Mouse (Mus musculus): Measurements from ENCODE around the gene Cd274.

- TF ChIP-seq CTCF (IDR thresholded peaks at IDR 0.05; ENCODE audit: low read depth) = no peak
- TF ChIP-seq EP300 (IDR thresholded peaks at IDR 0.05; ENCODE audit: low read depth) = no peak
These were observed 4.2 kb downstream of the Cd274 start for GRCm38 (mm10) chr19:29371284-29372081.

All from liver, postnatal 0 days (tissue).